Mouse (Mus musculus): ENCODE data around the gene Wdr48. TPM values are rescaled to one million over a fixed set of nuclear protein-coding genes. Genes with fewer than 3 reads are reported as not detected.
A peak's percentile ranks its signal among the peaks of the same experiment; 100 is the strongest.

Gene Wdr48
- total and polyA plus RNA-seq, 2 experiments from 2014 or later, result 47.9 to 83.2 TPM

DNA sequence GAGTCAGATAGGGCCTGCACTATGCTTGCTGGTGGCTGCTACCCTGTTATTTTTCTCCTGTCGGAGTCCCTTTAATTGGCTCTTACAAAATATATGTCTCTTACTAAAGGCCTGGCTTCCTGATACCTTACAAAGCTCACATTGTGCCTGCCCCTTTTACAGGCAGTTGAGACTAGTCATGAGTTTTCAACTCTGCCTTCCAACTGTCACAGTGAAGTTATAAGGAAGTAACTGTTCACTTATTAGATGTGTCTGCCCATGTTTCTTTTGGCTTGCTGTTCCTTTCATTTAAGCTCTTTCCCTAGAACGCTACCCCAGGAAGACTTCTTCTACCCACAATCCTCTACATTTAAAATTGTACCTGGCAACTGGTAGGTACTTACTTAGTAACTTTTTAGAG, 4.8 kb downstream of the Wdr48 start:
- TF ChIP-seq CTCF (IDR thresholded peaks at IDR 0.05; ENCODE audit: low read depth), result no peak
- ATAC-seq (no peak), DNase-seq (no peak)
- Histone ChIP-seq H3K4me2 (ENCODE audit: low read depth) (no peak overlapping the region), H3K9ac (no peak overlapping the region), H3K4me3 (ENCODE audit: low read depth, low read length) (no peak overlapping the region), H3K36me3 (ENCODE audit: insufficient read depth) (peaks cover 20% of the 10 kb centered on the region), H3K27me3 (ENCODE audit: insufficient read depth, low read length) (no peaks in the 10 kb centered on the region), H3K4me1 (ENCODE audit: insufficient read depth) (0 out of 2 replicates have a peak, but pooled peaks cover 6% of the 10 kb centered on the region), H3K27ac (ENCODE audit: low read depth, low read length) (no peak overlapping the region), H3K9me3 (ENCODE audit: low read length) (no peaks in the 10 kb centered on the region)
- WGBS, result 94% methylated on average over 2 of the region's 2 CpGs

DNA sequence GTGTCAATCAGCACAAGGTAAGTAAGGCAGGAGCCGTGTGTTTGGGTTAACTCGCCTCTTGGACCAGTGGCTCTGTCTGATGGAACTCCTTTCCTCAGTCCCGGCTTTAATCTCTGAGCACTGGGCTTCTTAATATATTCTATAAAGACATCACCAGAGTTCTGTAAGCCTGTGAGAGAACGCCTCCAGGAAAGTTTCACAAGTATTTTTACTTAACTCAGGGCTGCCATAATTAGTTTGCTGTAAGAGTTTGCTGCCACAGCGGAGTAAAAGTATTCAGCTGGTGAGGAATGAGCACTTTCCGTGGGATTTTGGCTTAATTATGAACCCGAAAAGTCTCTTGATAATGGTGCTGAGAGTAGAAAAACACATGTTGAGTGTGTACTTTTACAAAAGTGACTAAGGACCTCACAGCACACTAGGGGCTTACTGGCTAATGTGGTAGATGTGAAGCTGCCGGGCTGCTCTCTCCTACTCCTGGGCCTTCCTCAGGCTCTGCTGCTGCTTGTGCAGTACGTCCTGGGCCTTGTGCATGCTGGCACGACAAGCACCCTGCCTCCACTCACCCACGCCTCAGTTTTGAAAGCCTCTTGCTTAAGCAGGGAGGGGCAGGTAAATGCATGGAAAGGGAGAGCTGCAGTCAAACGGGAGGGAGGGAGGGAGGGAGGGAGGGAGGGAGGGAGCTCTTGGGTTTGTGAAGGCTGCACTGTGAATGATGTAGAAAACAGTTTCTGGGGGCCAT, 7.9 kb downstream of the Wdr48 start:
- Histone ChIP-seq H3K27me3 (ENCODE audit: insufficient read depth, low read length) (no peaks in the 10 kb centered on the region), H3K36me3 (ENCODE audit: insufficient read depth) (peaks cover 49% of the 10 kb centered on the region), H3K4me2 (ENCODE audit: low read depth) (no peak overlapping the region), H3K4me1 (ENCODE audit: insufficient read depth) (no peaks in the 10 kb centered on the region), H3K27ac (ENCODE audit: low read depth, low read length) (no peak overlapping the region), H3K4me3 (ENCODE audit: low read depth, low read length) (no peak overlapping the region), H3K9ac (no peak overlapping the region), H3K9me3 (ENCODE audit: low read length) (no peaks in the 10 kb centered on the region)
- ATAC-seq (no peak), DNase-seq (no peak)
- no peak for TF ChIP-seq CTCF (IDR thresholded peaks at IDR 0.05; ENCODE audit: low read depth)
- WGBS, result 87% methylated on average over 12 of the region's 12 CpGs

DNA sequence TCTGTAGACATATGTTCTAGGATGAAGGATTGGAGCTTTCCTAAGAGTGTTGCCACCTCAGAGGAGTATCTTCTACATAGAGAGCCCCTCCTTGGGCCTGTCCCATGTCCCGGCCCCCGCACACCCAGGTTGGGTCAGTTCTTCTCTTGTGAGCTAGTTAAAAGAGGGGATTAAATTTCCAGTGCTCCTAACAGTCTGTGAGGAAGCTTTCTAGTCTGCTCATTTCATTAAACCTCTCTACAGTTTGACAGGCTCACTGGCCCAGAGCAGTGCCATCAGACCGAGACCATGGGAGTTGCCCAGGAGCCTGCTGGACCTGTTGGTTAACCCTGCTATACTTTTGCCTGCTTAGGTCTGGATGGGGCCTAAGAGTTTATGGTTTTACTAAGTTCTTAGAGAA, 14.0 kb downstream of the Wdr48 start:
- 94% methylated on average over 3 of the region's 3 CpGs for WGBS
- Histone ChIP-seq H3K36me3 (ENCODE audit: insufficient read depth) (peaks cover 94% of the 10 kb centered on the region), H3K27ac (ENCODE audit: low read depth, low read length) (no peak overlapping the region), H3K9ac (no peak overlapping the region), H3K4me2 (ENCODE audit: low read depth) (no peak overlapping the region), H3K4me3 (ENCODE audit: low read depth, low read length) (no peak overlapping the region), H3K4me1 (ENCODE audit: insufficient read depth) (no peaks in the 10 kb centered on the region), H3K9me3 (ENCODE audit: low read length) (no peaks in the 10 kb centered on the region), H3K27me3 (ENCODE audit: insufficient read depth, low read length) (no peaks in the 10 kb centered on the region)
- no peak for ATAC-seq
- no peak for TF ChIP-seq CTCF (IDR thresholded peaks at IDR 0.05; ENCODE audit: low read depth)
- DNase-seq, result no peak

DNA sequence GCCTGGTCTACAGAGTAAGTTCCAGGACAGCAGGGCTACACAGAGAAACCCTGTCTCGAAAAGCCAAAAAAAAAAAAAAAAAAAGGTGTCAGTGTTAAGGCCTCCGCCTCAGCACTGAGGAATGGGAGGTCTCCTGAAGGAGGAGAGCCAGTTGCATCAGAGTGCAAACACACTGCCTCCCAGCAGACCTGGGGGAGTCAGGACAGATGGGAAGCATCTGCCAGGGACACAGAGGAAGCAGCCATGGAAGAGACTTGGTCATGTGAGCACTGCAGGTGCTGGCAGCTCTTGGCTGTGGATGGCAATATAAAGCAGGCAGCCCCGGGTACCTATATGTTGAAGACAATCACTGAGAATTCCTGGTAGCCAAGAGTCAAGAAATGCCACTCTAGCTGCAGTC, 15.3 kb downstream of the Wdr48 start:
- 88% methylated on average over 2 of the region's 3 CpGs for WGBS
- no peak for ATAC-seq

DNA sequence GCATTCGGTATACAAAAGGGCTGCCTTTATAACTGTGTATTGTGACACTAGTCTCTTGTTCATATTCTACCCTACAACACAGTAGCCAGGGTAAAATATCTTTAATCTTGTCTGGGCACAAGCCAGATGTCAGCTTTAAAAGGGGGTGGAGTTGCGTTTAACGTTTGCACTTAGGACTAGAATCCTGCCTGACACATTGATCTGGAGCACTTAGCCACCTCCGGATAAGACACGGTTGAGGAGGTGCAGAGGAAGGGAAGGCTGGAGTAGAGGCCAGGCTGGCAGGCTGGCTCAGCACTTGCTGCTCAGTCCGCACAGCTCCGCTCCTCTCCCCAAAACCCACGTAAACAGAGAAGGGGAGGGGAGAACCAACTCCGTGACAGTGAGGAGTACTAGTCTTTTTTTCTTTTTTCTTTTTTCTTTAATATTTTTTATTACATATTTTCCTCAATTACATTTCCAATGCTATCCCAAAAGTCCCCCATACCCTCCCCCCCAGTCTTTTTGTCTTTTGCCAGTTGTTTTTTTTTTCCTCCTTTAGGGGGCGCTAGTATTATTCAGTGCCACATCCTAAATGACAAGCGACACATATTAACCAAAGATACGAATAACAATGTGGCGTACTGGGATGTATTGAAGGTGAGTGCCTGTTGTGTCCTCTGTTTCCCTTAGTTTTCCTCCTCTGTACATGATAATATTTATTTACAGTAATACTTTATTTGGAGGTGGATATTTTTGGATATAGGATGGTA, 18.6 kb downstream of the Wdr48 start:
- Histone ChIP-seq H3K27ac (ENCODE audit: low read depth, low read length) (no peak overlapping the region), H3K36me3 (ENCODE audit: insufficient read depth) (peaks cover 94% of the 10 kb centered on the region), H3K9ac (no peak overlapping the region), H3K4me2 (ENCODE audit: low read depth) (no peak overlapping the region), H3K27me3 (ENCODE audit: insufficient read depth, low read length) (no peaks in the 10 kb centered on the region), H3K9me3 (ENCODE audit: low read length) (no peaks in the 10 kb centered on the region), H3K4me3 (ENCODE audit: low read depth, low read length) (no peak overlapping the region), H3K4me1 (ENCODE audit: insufficient read depth) (no peaks in the 10 kb centered on the region)
- ATAC-seq (no peak), DNase-seq (peak; percentile 18)
- TF ChIP-seq CTCF (IDR thresholded peaks at IDR 0.05; ENCODE audit: low read depth), result peak; percentile 48
- WGBS, result 77% methylated on average over 13 of the region's 13 CpGs

More for the DNA sequence above, 15.3 kb downstream of the Wdr48 start:
- H3K27me3 ChIP-seq (ENCODE audit: insufficient read depth, low read length), result no peaks in the 10 kb centered on the region
- peaks cover 94% of the 10 kb centered on the region for H3K36me3 ChIP-seq (ENCODE audit: insufficient read depth)
- H3K4me1 ChIP-seq (ENCODE audit: insufficient read depth), result no peaks in the 10 kb centered on the region
- H3K27ac ChIP-seq (ENCODE audit: low read depth, low read length), result no peak overlapping the region
- no peak overlapping the region for H3K4me2 ChIP-seq (ENCODE audit: low read depth)
- H3K9me3 ChIP-seq (ENCODE audit: low read length), result no peaks in the 10 kb centered on the region
- H3K4me3 ChIP-seq (ENCODE audit: low read depth, low read length), result no peak overlapping the region
- no peak for TF ChIP-seq CTCF (IDR thresholded peaks at IDR 0.05; ENCODE audit: low read depth)
- H3K9ac ChIP-seq, result no peak overlapping the region
- no peak for DNase-seq

DNA sequence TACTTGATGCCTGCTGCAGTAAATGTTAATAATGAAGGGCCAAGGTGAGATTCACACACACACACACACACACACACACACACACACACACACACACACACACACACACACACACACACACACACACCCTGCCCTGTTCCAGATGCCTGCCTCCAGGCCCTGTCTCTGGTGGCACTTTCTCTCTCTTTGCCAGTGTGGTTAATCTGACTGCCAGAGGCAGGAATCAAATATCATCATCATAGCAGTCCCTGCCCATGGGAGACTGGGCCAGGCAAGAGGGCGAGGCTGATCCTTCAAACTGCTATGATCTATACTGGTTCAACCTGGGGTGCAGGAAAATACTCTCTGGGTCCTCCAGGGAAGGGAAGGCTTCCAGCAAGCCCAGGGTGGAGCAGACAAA, 25.2 kb downstream of the Wdr48 start:
- no peak overlapping the region for H3K4me2 ChIP-seq (ENCODE audit: low read depth)
- no peaks in the 10 kb centered on the region for H3K27me3 ChIP-seq (ENCODE audit: insufficient read depth, low read length)
- TF ChIP-seq CTCF (IDR thresholded peaks at IDR 0.05; ENCODE audit: low read depth), result no peak
- peaks cover 87% of the 10 kb centered on the region for H3K36me3 ChIP-seq (ENCODE audit: insufficient read depth)
- H3K9ac ChIP-seq, result no peak overlapping the region
- DNase-seq, result no peak
- WGBS, result 96% methylated on average over 1 of the region's 1 CpGs
- ATAC-seq, result no peak
- no peak overlapping the region for H3K4me3 ChIP-seq (ENCODE audit: low read depth, low read length)
- H3K4me1 ChIP-seq (ENCODE audit: insufficient read depth), result no peaks in the 10 kb centered on the region
- H3K9me3 ChIP-seq (ENCODE audit: low read length), result no peaks in the 10 kb centered on the region
- H3K27ac ChIP-seq (ENCODE audit: low read depth, low read length), result no peak overlapping the region

DNA sequence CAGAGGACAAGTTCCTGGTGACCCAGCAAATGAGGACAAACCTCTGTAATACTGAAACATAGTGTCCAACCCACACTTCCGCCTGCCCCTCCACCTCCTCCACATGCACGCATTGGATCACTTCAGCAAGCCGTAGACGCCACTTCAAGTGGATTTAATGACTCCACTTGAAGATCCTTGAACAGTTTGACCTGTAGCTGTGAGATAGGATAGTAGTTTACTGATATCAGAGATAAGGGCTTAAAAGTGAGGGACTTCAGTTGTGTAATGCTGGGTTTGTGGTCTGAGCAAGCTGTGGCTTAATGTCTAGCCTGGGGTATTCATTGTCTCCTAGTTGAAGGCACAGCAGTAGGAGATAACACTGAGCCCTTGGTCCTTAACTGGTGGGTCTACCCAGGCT, 28.8 kb downstream of the Wdr48 start:
- ATAC-seq (no peak), DNase-seq (no peak)
- Histone ChIP-seq H3K4me3 (ENCODE audit: low read depth, low read length) (no peak overlapping the region), H3K9me3 (ENCODE audit: low read length) (no peaks in the 10 kb centered on the region), H3K36me3 (ENCODE audit: insufficient read depth) (peaks cover 89% of the 10 kb centered on the region), H3K27me3 (ENCODE audit: insufficient read depth, low read length) (no peaks in the 10 kb centered on the region), H3K4me1 (ENCODE audit: insufficient read depth) (no peaks in the 10 kb centered on the region), H3K27ac (ENCODE audit: low read depth, low read length) (no peak overlapping the region), H3K9ac (no peak overlapping the region), H3K4me2 (ENCODE audit: low read depth) (no peak overlapping the region)
- TF ChIP-seq CTCF (IDR thresholded peaks at IDR 0.05; ENCODE audit: low read depth), result no peak
- 89% methylated on average over 4 of the region's 4 CpGs for WGBS
